Mouse (Mus musculus) lung, postnatal 14 days (tissue): ENCODE measurements around the gene Ocm.
"Not testable (repeated sequence)": the region's sequence is repeated elsewhere in the genome, so short reads cannot be mapped to it uniquely, and the experiment has no call there.

Source experiments
- DNase-seq: peaks from one replicate; pipeline ENCODE4 v3.0.0; 2021

Ocm gene

DNA sequence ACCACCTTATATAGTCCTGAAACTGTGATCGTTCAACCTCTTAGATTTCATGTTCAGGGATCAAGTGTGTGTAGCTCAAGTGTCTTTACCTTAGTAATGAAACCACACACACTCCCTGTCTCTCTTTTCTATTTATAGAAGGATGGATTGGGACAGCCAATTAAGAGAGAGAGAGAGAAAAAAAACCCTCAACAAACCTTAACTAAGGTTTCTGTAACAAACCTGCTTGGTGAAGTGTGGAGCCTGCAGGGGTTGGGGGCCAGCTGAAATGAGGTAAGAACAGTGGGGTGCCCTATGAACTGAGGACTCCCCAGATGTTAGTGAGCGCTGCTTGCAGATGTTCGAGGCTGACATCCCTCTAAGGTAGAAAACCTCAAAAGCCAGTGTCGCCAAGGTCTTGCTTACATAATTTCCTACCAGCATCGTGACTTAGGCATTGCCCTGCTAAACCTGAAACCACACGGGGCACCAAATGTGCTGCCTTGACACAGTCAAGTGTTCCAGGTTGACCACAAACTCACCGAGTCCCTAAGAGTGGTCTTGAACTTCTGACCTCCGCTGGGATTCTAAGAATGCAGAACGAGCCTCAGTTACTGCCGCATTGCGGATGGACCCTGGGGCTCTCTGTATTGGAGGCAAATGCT lies at the start of gene Ocm:
TSS of gene Ocm (minus strand) at position 51 of the 644 bp plus-strand sequence.
- no peak for DNase-seq

DNA sequence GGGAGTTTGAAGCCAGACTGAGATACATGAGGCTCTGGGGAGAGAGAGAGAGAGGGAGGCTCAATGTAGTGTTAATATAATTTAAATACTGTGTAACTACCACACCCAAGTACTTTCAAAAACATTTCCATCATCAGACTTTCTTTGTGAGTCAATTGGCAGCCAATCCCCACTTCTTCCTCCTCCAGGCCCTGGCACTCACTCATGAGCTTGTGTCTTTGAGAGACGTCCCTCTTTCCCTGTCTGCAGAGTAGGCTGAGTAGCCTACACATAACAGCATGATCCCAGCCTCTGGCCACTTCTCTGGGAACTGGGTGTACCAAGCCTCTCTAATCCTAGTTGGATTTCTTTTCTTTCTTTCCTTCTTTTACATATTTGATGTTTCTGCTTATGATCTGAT lies 44.8 kb upstream of the Ocm start:
- no peak for DNase-seq

DNA sequence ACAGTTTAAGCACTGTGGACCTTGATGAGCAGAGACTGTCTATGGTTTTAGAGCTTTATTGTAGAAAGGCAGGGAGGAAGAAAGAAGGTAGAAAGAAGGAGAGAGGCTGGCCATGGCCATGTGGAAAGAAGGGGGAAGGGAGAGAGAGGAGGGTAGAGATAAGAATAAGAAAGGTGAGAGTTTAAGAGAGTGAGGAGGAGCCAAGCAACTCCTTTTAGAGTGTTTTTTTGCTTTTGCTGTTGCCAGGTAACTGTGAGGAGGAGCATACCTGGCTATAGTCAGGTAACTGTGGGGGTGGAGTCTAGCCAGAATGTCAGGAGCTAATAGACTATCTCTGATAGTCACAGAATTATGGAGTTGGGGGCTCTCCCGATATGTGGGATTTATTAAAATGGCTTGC lies 43.6 kb upstream of the Ocm start:
- DNase-seq: no peak

DNA sequence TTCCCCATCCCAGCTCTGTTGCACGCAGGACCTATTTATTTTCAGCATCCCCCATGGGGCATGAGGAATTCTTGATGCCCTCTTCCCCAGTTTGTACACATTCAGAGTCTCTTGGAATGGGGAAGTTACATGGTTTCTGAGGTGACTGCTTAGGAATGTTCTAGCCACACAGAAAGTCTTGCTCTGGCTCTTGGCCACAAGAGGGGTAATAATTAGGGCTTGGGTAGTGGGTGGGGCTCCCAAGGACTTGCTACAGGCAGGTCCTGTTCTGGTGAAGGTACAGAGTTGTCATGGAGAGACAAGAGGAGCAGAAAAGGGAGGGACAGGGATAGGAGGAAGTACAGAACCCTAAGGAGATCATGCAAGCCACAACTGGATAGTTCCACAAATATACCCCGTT lies 39.6 kb upstream of the Ocm start:
- peak; percentile 38 for DNase-seq

DNA sequence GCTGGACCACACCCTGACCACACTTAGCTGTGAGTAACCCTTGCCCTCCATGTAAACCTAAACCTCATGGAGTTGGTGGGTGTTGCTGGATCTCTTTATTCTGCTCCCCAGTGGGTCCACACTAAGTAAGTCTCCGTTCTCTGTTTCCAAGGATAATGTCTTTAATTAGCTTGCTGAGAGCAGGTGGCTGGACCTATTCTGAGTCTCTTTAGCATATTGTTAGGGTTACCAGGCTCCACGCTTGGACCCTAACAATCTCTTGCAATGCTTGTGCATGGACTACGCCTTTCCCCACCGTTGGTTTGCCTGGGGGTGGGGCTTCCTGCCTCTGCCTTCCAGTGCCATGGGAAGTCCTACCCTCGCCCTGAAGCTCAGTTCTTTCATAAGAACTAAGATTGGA lies 37.6 kb upstream of the Ocm start:
- no peak for DNase-seq

DNA sequence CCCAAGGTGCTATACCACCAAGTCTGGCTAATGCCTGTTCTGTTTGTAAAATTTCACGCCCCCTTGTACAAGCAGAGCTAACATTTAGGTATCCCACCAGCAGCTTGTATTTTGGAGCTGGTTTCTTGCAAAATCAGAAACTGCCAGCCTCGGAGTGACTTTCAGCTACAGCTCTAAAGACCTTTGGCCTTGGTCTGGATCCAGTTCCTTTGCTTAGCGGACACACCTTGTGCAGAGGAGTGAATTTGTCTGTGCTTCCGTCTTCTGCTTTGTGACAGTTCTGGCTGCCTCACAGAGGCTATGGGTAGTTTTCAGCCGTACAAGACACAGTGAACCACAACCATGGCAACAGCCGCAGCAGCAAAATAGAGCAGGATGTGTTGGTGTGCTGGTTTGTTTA lies 27.9 kb upstream of the Ocm start:
- no peak for DNase-seq

DNA sequence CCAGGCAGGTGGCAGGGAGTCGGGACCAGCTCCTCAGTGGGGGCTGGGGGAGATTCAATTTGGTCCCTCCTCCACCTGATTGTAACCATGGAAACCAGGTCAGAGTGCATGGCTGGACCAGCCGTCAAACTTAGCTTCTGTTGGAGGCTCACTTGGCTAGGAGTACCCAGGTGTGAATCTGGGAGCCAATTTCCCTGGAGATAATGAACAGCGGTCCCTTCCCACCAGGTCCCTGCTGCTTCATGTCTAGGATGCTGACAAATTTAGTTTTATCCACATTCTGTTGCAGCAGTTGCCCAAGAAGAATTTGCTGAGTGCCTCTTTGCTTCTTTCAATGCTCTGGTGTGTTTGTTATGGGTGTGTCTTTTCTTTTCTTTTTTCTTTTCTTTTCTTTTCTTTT lies 27.0 kb upstream of the Ocm start:
- DNase-seq: no peak

DNA sequence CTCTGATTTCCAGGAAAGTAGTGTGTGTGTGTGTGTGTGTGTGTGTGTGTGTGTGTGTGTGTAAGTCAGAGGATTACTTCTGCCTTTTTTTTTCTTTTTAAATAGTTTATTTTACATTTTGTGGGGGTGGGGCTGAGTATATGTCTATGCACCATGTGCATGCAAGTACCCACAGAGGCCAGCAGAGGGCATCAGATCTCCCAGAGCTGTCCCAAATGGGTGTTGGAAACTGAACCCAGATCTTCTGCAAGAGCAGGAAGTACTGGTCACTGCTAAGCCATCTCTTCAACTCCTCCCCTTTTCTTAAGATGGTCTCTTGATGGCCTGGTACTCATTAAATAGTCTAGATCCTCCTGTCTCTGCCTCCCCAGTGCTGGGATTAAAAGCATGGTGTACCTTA lies 24.8 kb upstream of the Ocm start:
- no peak for DNase-seq

DNA sequence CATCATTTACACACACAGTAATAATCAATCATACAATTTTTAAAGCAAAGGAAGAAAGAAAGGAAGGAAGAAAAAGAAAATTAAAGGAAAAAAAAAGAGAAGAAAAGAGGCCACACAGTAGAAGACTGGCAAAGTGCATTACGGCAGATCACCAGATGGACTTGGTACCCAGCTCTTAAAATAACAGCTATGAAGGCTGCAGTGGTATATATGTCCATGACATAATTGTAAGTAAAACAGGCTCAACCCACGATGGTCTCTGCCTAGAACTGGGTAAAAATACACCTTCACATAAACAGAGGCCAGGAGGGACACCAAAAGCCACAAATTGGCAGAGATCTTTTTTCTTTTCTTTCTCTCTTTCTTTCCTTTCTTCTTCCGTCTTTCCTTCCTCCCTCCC lies 23.4 kb upstream of the Ocm start:
- DNase-seq: no peak

DNA sequence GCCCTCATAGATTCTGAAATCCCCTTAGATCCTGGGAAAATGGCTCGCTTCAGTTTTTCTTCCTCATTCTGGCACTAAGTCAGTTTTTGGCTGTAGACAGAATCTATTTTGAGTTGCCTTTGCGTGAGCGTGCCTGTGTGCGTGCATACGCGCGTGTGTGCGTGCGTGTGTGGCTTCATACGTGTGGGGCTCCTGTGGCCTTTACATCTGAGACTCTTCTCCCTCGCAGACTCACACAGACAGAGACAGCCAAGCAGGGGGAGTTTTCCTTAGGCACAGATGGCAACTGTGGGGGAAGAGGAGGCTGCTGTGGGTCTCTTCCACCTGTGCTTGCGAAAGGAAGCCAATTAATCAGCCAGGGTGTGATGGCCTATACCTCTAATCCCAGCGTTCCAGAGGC lies 20.9 kb upstream of the Ocm start:
- DNase-seq: no peak

DNA sequence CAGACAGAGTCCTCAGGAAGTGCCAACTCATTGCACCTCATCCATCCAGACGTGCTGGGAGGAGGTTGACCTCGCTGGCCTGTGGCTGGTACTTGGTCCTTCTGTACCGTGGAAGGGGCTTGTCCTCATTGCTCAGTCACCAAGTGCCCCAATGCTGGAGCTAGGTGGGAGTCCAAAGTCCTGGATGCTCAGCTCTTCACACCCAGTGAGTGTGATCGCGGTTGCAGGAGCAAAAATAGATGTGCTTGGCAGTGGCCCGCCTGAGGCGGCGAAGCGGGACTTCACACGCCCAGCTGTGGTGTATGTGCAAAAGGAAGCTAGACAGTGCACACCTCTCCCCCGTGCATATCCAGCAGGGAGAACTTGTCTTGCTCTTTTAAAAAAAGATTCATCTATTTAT lies 16.7 kb upstream of the Ocm start:
- no peak for DNase-seq

DNA sequence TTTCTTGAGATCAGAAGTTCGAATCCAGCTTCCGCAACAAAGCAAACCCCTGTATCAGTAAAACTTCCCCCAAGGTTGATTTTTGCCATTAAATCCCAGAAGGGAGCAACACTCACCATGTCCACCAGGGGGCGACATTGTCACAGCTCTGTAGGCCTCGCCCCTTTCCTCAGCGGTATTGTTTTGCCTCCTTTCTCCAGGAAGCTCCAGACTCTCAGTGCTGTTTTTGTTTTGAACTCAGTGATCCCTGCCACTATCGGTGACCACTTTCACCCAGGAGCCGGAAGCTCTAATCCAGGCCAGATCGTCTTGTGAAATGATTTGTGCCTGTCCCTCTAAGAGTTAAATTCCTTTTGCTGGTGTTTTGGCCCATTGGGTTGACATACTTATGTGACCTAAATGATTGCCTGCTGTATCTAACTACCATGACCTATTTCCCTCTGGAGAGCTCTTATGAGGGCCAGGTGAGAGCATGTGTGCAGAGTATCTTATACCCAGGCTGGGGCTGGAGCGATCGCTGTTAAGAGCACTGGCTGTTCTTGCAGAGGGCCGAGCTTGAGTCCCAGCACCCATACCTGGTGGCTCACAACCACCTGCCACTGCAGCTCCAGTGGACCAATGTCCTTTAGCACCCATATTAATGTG lies 14.4 kb upstream of the Ocm start:
- peak; percentile 84 for DNase-seq

DNA sequence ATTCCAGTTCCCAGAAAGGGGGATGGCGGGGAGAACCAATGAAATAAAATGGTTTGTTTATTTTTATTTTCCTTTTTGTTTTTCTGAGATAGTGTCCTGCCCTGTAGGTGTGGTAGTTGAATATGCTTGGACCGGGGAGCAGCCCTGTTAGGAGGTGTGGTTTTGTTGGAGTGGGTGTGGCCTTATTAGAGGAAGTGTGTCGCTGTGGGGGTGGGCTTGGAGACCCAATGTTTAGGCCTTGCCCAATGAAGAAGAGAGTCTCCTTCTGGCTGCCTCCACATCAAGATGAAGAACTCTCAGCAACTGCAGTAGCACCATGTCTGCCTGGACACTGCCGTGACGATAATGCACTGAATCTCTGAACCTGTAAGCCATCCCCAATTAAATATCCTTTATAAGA lies 13.4 kb upstream of the Ocm start:
- no peak for DNase-seq

DNA sequence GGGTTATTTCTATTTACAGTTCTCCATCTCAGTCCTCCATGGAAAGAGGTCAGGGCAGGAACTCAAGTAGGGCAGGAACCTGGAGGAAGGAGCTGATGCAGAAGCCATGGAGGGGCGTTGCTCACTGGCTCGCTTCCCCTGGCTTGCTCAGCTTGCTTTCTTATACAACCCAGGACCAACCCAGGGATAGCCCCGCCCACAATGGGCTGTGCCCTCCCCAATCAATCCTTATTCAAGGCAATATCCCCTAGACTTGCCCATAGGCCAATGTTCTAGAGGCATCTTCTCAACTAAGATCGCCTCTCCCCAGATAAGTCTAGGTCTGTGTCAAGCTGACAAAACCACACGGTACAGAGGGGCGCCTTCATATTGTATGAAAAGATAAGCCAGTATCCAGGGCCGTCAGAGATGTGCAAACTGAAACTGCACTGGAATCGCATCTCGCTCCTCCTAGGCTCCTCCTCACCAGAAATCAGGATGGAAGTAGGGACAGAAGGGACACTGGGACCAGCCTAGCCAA lies 12.7 kb upstream of the Ocm start:
- DNase-seq: no peak

DNA sequence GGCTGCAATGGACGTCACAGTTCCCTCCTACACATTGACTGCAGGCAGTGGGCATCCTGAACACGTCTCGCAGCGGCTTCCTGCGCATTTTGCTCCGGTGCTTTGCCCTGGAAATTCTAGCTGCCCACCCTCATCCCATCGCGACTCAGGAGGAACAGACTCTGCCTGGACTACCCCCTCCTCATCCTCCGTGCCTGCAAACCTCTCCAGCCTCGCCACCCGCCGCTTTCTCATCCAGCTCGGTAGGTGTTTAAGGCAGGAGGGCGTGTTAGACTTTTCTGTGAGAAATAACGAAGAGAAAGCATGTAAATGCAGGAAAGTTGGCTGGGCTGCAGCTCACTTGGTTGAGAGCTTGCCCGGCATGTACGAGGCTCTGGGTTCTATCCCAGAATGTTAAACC lies 10.5 kb upstream of the Ocm start:
- no peak for DNase-seq

DNA sequence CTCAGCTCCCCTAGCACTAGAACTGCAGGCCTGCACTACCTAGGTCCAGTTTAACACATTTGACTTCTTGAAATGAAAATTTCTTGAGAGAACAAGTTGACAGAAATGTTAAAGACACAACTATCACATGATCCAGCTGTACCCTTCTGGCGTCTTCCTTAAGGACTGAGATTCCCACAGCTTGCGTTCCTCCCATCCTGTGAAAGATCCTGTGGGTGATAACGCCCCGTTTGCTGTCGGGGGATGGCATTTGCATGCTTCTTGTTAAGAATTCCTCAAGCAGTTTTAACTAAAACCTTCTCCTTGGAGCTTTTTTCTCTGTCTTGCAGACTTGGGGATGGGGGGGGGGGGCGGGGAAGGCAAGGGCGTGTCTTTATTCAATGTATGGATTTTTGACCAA lies 8.1 kb upstream of the Ocm start:
- DNase-seq: no peak

DNA sequence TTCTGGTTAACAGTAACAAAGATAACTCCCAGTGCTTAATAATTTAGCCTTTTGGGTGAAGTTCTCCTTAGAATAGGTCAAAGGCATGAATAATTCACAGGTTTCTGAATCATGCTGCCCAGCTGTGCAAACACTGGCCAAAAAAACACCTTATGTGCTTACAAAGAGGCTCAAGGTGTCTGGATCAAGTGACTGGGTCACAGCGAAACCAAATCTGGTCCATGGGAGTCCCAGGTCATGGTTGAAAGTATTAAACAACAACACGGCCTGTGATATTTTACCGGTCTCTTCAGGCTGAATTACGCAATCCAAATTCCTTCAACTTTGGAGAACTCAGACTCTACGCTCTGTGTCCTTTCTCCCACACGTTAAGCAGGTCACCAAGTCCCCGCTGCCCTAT lies 6.0 kb upstream of the Ocm start:
- DNase-seq: no peak

DNA sequence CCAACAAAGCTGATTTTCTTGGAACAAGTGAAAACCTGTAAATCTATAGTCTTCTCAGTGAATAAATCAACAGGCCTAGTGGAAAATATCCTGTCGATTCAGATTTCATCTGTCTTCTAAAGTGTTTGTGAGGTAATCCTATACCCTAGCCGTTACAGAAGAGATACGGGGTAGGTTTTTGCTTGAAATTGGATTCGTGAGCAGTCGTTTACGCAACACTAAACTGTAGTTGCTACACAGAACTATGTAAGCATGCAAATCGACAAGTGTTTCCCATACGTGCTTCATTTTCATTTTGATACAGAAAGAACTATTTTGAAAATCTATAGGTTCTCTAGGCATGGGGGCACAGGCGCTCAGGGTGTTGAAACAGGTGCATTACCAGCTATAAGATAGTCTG lies 10.6 kb downstream of the Ocm start:
- no peak for DNase-seq

DNA sequence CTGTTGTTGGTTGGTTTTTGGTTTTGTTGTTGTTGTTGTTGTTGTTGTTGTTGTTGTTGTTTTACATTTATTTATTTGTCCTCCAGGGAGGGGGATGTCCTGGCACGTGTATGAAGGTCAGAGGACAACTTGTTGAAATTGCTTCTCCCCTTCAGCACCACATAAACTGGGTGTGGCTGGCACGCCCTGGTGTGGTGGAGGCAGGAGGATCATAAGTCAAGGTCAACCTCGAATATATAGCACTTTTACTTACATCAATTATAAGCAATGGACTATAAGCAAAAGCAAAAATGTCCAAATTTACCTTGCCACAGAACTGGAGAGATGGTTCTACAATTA lies 11.2 kb downstream of the Ocm start:
- no peak for DNase-seq

DNA sequence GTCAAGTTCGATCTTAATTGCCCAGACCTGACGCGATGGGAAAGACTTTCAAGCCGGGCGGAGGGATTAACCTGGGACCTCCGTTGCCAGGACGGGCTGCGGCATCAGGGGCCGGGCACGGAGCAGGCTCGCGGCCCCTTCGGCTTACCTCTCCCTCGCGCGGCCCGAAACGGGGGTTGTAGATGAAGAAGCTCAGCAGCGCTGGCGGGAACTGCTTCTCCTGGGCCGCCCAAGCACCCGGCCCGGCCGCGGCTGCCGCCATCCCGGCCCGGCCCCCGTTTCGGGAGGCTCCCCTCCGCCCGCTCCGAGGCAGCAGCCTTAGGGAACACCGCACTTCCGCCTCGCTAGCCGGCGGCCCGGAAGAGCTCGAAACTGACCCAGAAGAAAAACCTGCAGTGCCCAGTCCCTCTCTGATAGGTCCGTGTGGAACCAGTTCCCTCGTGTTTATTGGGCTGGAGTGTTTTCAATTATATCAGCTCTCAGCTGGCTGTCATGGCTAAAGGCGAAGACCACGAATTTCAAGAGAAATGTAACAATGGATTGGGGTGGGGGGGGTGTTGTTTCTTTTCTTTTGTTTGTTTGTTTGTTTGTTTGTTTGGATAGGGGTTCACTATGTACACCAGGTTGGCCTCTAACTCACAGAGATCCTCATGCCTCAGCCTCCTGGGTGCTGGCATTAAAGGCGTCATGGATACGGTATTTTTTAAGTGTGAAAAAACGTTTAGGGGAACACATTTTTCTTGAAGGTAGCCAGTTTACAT lies 11.7 kb downstream of the Ocm start, which contains the start of gene Ccz1:
TSS of gene Ccz1 (minus strand) at position 327 of the 761 bp plus-strand sequence.
- peak; percentile 77 for DNase-seq

DNA sequence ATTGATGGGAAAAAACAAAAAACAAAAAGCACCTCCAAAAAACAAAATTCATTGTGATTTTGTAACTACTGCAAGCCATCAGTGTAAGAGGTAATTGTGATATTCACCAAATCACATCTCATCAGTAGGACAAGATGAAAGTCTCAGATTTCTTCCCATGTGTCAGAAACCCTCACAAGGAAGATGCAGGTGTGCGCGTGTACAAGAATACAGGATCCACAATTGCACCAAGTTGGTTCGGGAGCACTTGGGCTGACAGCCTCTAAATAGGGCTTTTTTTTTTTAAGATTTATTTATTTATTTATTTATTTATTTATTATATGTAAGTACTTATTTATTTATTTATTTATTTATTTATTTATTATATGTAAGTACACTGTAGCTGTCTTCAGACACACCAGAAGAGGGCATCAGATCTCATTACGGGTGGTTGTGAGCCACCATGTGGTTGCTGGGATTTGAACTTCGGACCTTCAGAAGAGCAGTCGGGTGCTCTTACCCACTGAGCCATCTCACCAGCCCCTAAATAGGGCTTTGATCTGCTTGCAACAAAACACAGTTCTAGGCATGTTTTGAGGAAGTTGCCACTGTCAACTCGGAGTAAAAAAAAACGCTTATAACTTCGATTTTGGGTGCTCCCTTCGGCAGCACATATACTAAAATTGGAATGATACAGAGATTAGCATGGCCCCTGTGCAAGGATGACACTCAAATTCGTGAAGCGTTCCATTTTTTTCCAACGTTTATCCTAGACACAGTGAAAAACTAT lies 12.9 kb downstream of the Ocm start:
- DNase-seq: not testable (repeated sequence)

DNA sequence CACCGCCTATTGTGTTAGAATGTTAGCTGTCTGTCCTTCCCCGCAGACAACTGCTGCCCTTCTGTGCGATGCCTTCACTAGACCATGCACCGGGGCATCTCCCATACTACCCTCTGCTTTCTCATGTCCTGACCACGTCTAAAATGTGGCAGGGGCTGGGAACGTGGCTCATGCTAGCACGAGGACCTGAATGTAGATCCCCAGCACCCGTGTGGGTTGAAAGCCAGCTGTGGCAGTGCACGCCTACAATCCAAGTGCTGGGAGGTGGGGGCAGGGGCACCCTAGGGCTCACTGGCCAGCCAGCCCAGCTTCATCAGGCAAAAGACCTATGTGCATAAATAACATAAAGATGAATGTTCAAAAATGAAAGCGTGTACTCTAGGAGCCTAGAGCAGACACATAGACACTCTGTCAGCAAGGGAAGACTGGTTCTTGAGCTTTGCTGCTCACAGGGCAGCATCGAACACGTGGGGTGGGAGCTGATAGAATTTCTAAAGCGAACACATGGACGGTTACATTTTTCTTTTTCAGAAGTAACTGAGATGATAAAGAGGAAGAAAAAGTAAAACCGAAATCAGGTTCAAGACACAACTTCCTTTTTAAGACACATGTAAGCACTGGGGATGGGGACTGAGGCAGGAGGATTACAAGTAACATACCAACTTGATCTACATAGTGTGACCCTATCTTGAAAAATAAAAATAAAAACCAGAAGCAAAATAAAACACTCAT lies 23.8 kb downstream of the Ocm start:
- no peak for DNase-seq

DNA sequence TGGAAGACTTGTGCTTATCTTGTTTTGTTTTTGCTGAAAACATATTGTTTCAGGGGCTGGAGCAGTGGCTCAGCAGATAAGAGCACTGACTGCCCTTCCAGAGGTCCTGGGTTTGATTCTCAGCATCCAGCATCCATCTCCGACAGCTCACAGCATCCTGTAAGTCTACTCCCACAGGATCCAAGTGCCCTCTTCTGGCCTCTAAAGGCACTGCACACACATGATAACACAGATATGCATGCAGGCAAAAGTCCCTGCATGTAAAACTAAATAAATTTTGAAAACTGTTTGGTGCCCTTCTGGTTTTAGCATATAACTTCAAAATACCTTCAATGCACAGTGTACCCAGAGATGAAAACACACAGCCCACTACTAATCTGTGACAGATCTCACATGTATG lies 27.1 kb downstream of the Ocm start:
- DNase-seq: no peak
